Mouse (Mus musculus): ENCODE measurements around the gene Doc2b. TPM values are rescaled to one million over a fixed set of nuclear protein-coding genes. Genes with fewer than 3 reads are reported as not detected.

Gene Doc2b
- polyA plus RNA-seq, 1 experiment from 2014 or later: 0.68 TPM

GRCm38 (mm10) chr11:75827414-75827813 is 31.6 kb upstream of the Doc2b start:
- Histone ChIP-seq H3K27ac (ENCODE audit: low read length) (no peak overlapping the region), H3K9ac (ENCODE audit: low read length) (no peak overlapping the region), H3K4me2 (ENCODE audit: low read depth, low read length) (no peak overlapping the region), H3K4me1 (replicated peaks; ENCODE audit: control insufficient read depth, insufficient read depth, low read length) (no peaks in the 10 kb centered on the region), H3K9me3 (ENCODE audit: control insufficient read depth, low read length) (no peaks in the 10 kb centered on the region), H3K4me3 (ENCODE audit: low read length) (no peak overlapping the region), H3K36me3 (ENCODE audit: control insufficient read depth, insufficient read depth, low read length) (no peaks in the 10 kb centered on the region), H3K27me3 (ENCODE audit: control insufficient read depth, insufficient read depth, low read depth, low read length) (no peaks in the 10 kb centered on the region)
- ATAC-seq (ENCODE audit: low read depth): no peak
- WGBS: 75% methylated on average over 8 of the region's 8 CpGs

- no peaks in the 10 kb centered on the region for H3K4me1 ChIP-seq (replicated peaks; ENCODE audit: control insufficient read depth, insufficient read depth, low read length)
- no peak overlapping the region for H3K4me3 ChIP-seq (ENCODE audit: low read length)
- no peak for ATAC-seq (ENCODE audit: low read depth)
- H3K9ac ChIP-seq (ENCODE audit: low read length): no peak overlapping the region
- H3K27me3 ChIP-seq (ENCODE audit: control insufficient read depth, insufficient read depth, low read depth, low read length): no peaks in the 10 kb centered on the region
- H3K36me3 ChIP-seq (ENCODE audit: control insufficient read depth, insufficient read depth, low read length): no peaks in the 10 kb centered on the region
- WGBS: 36% methylated on average over 7 of the region's 7 CpGs
- H3K4me2 ChIP-seq (ENCODE audit: low read depth, low read length): no peak overlapping the region
- H3K9me3 ChIP-seq (ENCODE audit: control insufficient read depth, low read length): no peaks in the 10 kb centered on the region
- H3K27ac ChIP-seq (ENCODE audit: low read length): no peak overlapping the region
These were observed 27.7 kb upstream of the Doc2b start for GRCm38 (mm10) chr11:75823506-75823905.

GRCm38 (mm10) chr11:75813085-75813484 is 17.2 kb upstream of the Doc2b start:
- Histone ChIP-seq H3K9me3 (ENCODE audit: control insufficient read depth, low read length) (no peaks in the 10 kb centered on the region), H3K4me2 (ENCODE audit: low read depth, low read length) (no peak overlapping the region), H3K4me1 (replicated peaks; ENCODE audit: control insufficient read depth, insufficient read depth, low read length) (peaks cover 22% of the 10 kb centered on the region), H3K36me3 (ENCODE audit: control insufficient read depth, insufficient read depth, low read length) (no peaks in the 10 kb centered on the region), H3K9ac (ENCODE audit: low read length) (no peak overlapping the region), H3K27me3 (ENCODE audit: control insufficient read depth, insufficient read depth, low read depth, low read length) (no peaks in the 10 kb centered on the region), H3K27ac (ENCODE audit: low read length) (peak overlapping the region; percentile 97), H3K4me3 (ENCODE audit: low read length) (no peak overlapping the region)
- ATAC-seq (ENCODE audit: low read depth): no peak
- WGBS: 40% methylated on average over 10 of the region's 10 CpGs

GRCm38 (mm10) chr11:75811900-75812299 is 16.1 kb upstream of the Doc2b start:
- H3K4me2 ChIP-seq (ENCODE audit: low read depth, low read length): no peak overlapping the region

GRCm38 (mm10) chr11:75810526-75810925 is 14.7 kb upstream of the Doc2b start:
- H3K36me3 ChIP-seq (ENCODE audit: control insufficient read depth, insufficient read depth, low read length): no peaks in the 10 kb centered on the region
- H3K4me2 ChIP-seq (ENCODE audit: low read depth, low read length): no peak overlapping the region
- ATAC-seq (ENCODE audit: low read depth): no peak
- no peak overlapping the region for H3K4me3 ChIP-seq (ENCODE audit: low read length)
- H3K9me3 ChIP-seq (ENCODE audit: control insufficient read depth, low read length): no peaks in the 10 kb centered on the region
- no peak overlapping the region for H3K27ac ChIP-seq (ENCODE audit: low read length)
- no peak overlapping the region for H3K9ac ChIP-seq (ENCODE audit: low read length)
- H3K27me3 ChIP-seq (ENCODE audit: control insufficient read depth, insufficient read depth, low read depth, low read length): no peaks in the 10 kb centered on the region
- 91% methylated on average over 3 of the region's 3 CpGs for WGBS
- H3K4me1 ChIP-seq (replicated peaks; ENCODE audit: control insufficient read depth, insufficient read depth, low read length): peaks cover 22% of the 10 kb centered on the region

More at GRCm38 (mm10) chr11:75811900-75812299, 16.1 kb upstream of the Doc2b start:
- Histone ChIP-seq H3K4me3 (ENCODE audit: low read length) (no peak overlapping the region), H3K27me3 (ENCODE audit: control insufficient read depth, insufficient read depth, low read depth, low read length) (no peaks in the 10 kb centered on the region), H3K27ac (ENCODE audit: low read length) (peak overlapping the region; percentile 97), H3K9ac (ENCODE audit: low read length) (peak overlapping the region; percentile 54), H3K36me3 (ENCODE audit: control insufficient read depth, insufficient read depth, low read length) (no peaks in the 10 kb centered on the region), H3K9me3 (ENCODE audit: control insufficient read depth, low read length) (no peaks in the 10 kb centered on the region), H3K4me1 (replicated peaks; ENCODE audit: control insufficient read depth, insufficient read depth, low read length) (peaks cover 22% of the 10 kb centered on the region)
- ATAC-seq (ENCODE audit: low read depth): peak; percentile 92
- 11% methylated on average over 3 of the region's 3 CpGs for WGBS

GRCm38 (mm10) chr11:75807486-75807885 is 11.6 kb upstream of the Doc2b start:
- WGBS: 26% methylated on average over 5 of the region's 5 CpGs
- no peak overlapping the region for H3K4me2 ChIP-seq (ENCODE audit: low read depth, low read length)
- no peak overlapping the region for H3K27ac ChIP-seq (ENCODE audit: low read length)
- H3K27me3 ChIP-seq (ENCODE audit: control insufficient read depth, insufficient read depth, low read depth, low read length): no peaks in the 10 kb centered on the region
- H3K4me1 ChIP-seq (replicated peaks; ENCODE audit: control insufficient read depth, insufficient read depth, low read length): peaks cover 11% of the 10 kb centered on the region
- no peak overlapping the region for H3K4me3 ChIP-seq (ENCODE audit: low read length)
- no peaks in the 10 kb centered on the region for H3K9me3 ChIP-seq (ENCODE audit: control insufficient read depth, low read length)
- H3K9ac ChIP-seq (ENCODE audit: low read length): no peak overlapping the region
- H3K36me3 ChIP-seq (ENCODE audit: control insufficient read depth, insufficient read depth, low read length): no peaks in the 10 kb centered on the region
- no peak for ATAC-seq (ENCODE audit: low read depth)

GRCm38 (mm10) chr11:75801771-75802550 is 6.1 kb upstream of the Doc2b start:
- 50% methylated on average over 7 of the region's 7 CpGs for WGBS
- Histone ChIP-seq H3K27ac (ENCODE audit: low read length) (no peak overlapping the region), H3K4me1 (replicated peaks; ENCODE audit: control insufficient read depth, insufficient read depth, low read length) (peaks cover 4% of the 10 kb centered on the region), H3K4me3 (ENCODE audit: low read length) (no peak overlapping the region), H3K36me3 (ENCODE audit: control insufficient read depth, insufficient read depth, low read length) (no peaks in the 10 kb centered on the region), H3K27me3 (ENCODE audit: control insufficient read depth, insufficient read depth, low read depth, low read length) (no peaks in the 10 kb centered on the region; the same call in 1 of the 2 replicates), H3K9ac (ENCODE audit: low read length) (no peak overlapping the region), H3K4me2 (ENCODE audit: low read depth, low read length) (no peak overlapping the region), H3K9me3 (ENCODE audit: control insufficient read depth, low read length) (no peaks in the 10 kb centered on the region)
- ATAC-seq (ENCODE audit: low read depth): no peak

- ATAC-seq (ENCODE audit: low read depth): no peak
- no peak overlapping the region for H3K27ac ChIP-seq (ENCODE audit: low read length)
- no peak overlapping the region for H3K4me2 ChIP-seq (ENCODE audit: low read depth, low read length)
- no peak overlapping the region for H3K4me3 ChIP-seq (ENCODE audit: low read length)
- H3K4me1 ChIP-seq (replicated peaks; ENCODE audit: control insufficient read depth, insufficient read depth, low read length): peaks cover 4% of the 10 kb centered on the region
- no peaks in the 10 kb centered on the region for H3K9me3 ChIP-seq (ENCODE audit: control insufficient read depth, low read length)
- H3K27me3 ChIP-seq (ENCODE audit: control insufficient read depth, insufficient read depth, low read depth, low read length): peaks cover 4% of the 10 kb centered on the region
- H3K9ac ChIP-seq (ENCODE audit: low read length): no peak overlapping the region
- no peaks in the 10 kb centered on the region for H3K36me3 ChIP-seq (ENCODE audit: control insufficient read depth, insufficient read depth, low read length)
- WGBS: 70% methylated on average over 4 of the region's 4 CpGs
These were observed 5.5 kb upstream of the Doc2b start for GRCm38 (mm10) chr11:75801369-75801768.

GRCm38 (mm10) chr11:75796536-75797246 is 842 bp upstream of the Doc2b start:
- Histone ChIP-seq H3K4me1 (replicated peaks; ENCODE audit: control insufficient read depth, insufficient read depth, low read length) (peaks cover 17% of the 10 kb centered on the region), H3K4me3 (ENCODE audit: low read length) (no peak overlapping the region), H3K27me3 (ENCODE audit: control insufficient read depth, insufficient read depth, low read depth, low read length) (peaks cover 35% of the 10 kb centered on the region), H3K9me3 (ENCODE audit: control insufficient read depth, low read length) (no peaks in the 10 kb centered on the region), H3K4me2 (ENCODE audit: low read depth, low read length) (no peak overlapping the region), H3K36me3 (ENCODE audit: control insufficient read depth, insufficient read depth, low read length) (no peaks in the 10 kb centered on the region), H3K9ac (ENCODE audit: low read length) (no peak overlapping the region), H3K27ac (ENCODE audit: low read length) (no peak overlapping the region)
- WGBS: 55% methylated on average over 13 of the region's 13 CpGs
- ATAC-seq (ENCODE audit: low read depth): no peak

Data from lung, embryonic 16.5 days (tissue).